Mouse (Mus musculus) CD4-positive helper T cell, adult 2 months (primary cell): ENCODE results near the gene Dmwd.

Experiments
- DNase-seq: peaks from one replicate; pipeline ENCODE4 v3.0.0-alpha.2; 2012; ENCODE audit warnings: low read depth, missing footprints, low spot score

Gene Dmwd

DNA sequence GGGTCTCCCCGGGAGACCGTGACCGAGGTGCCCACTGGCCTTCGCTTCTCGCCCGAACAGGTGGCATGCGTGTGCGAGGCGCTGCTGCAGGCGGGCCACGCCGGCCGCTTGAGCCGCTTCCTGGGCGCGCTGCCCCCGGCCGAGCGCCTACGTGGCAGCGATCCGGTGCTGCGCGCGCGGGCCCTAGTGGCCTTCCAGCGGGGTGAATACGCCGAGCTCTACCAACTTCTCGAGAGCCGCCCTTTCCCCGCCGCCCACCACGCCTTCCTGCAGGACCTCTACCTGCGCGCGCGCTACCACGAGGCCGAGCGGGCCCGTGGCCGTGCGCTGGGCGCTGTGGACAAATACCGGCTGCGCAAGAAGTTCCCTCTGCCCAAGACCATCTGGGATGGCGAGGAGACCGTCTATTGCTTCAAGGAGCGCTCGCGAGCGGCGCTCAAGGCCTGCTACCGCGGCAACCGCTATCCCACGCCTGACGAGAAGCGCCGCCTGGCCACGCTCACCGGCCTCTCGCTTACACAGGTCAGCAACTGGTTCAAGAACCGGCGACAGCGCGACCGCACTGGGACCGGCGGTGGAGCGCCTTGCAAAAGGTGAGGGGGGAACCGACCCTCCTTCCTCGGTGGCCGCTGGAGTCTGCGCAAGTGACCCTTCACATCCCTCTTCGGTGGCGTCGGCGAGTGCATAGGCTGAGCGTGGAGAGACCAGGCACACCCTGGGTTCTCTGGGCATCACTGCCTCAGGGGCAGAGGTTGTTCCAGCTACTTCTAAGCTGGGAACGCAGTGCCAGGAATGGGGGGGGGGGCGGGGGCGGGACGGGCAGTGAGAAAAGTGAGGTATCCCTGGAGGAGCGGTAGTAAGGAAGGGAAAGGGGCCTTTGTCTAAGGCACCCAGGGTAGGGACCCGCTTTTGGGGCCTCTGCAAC is 19.1 kb downstream of the Dmwd start:
- peak; percentile 69 for DNase-seq

DNA sequence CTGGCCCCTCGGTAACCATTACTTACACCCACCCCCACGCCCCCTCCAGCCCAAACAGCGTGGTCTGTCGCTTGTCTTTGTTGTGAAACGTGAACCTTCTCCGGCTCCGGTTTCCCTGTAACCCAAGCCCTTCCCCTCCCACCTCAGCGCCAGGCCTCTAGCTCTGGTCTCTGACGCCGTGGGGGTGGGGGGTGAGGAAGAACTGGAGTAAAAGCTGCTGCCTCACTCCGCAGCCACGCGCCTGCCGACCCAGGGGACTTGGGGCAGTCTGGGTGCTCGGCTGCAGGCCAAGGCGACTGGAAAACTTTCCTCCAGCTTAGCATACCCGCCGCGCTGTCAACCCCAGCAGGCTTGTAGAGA is 19.7 kb downstream of the Dmwd start:
- DNase-seq: no peak

DNA sequence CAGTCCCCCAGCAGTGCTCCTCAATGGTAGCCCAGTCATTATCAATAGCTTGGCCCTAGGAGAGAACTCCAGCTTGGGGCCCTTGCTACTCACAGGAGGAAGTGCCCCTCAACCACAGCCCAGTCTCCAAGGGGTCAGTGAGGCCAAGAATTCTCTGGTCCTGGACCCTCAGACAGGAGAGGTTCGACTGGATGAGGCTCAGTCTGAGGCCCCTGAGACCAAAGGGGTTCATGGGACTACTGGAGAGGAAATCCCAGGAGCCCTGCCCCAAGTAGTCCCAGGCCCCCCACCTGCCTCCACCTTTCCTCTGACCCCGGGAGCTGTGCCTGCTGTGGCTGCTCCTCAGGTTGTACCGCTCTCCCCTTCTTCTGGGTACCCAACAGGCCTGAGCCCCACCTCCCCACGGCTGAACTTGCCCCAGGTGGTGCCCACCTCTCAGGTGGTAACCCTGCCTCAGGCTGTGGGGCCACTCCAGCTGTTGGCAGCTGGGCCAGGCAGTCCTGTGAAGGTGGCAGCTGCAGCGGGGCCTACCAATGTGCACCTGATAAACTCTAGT is 20.5 kb downstream of the Dmwd start:
- no peak for DNase-seq

DNA sequence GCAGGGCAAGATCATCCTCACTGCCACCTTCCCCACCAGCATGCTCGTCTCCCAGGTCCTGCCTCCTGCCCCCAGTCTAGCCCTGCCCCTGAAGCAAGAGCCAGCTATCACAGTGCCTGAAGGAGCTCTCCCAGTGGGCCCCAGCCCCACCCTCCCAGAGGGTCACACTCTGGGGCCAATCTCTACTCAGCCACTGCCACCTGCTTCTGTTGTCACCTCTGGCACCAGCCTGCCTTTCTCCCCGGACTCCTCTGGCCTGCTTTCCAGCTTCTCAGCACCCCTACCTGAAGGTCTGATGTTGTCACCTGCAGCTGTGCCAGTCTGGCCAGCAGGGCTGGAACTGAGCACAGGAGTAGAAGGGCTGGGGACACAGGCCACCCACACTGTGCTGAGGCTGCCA is 21.2 kb downstream of the Dmwd start:
- no peak for DNase-seq

DNA sequence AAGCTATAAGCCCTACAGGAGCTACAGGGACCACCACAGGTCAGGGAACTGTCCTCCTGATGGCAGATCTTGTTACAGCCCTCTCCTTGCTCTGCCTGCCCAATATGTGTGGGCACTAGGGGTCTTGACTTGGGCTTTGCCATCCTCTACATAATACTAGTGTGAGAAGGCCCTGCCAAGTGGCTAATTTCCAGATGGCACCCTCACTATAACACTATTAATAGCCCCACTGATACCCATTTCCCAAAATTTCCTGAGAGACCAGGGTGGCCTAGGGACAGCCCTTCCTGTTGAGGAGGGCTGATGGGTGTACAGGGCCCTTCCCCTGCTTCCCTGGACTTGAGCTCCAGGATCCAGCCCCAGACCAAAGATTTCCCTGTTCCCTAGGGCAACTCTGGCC is 21.8 kb downstream of the Dmwd start:
- no peak for DNase-seq

DNA sequence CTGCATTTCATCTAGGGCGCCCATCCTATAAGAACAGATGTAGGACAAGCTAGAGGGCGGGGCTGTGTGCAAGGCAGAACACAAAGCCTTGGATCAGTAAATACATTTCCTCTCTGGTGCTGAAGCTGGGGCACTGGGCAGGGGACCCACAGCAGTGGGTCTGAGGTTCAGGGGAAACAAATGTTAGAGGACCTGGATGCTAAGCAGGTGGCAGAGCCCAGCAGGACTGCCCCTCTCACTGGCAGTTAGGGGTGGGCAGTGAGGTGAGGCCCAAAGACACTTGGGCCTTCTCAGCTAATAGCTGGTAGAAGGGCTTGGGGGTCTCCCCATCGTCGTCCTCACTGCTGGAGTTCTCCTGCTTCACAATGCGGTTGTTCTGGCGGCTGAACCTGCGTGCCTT is 22.8 kb downstream of the Dmwd start:
- DNase-seq: no peak

DNA sequence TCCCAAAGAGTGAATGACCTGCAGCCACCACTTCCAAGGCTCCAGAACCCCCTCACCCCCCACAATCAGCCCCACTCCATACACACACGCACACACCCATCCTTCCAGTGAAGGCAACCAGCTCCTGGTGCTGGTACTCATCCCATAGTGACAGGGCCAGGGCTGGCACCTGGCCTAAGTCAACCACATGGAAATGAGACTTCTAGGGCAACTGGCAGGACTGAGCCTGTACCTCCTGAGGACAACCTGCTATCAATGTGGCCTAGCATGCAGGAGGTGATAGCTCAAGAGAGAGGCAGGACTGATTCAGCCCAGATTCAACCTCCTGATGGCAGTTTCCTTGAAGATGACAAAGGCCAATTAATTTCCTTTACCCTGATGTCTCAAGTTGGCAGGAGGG is 24.3 kb downstream of the Dmwd start:
- no peak for DNase-seq

DNA sequence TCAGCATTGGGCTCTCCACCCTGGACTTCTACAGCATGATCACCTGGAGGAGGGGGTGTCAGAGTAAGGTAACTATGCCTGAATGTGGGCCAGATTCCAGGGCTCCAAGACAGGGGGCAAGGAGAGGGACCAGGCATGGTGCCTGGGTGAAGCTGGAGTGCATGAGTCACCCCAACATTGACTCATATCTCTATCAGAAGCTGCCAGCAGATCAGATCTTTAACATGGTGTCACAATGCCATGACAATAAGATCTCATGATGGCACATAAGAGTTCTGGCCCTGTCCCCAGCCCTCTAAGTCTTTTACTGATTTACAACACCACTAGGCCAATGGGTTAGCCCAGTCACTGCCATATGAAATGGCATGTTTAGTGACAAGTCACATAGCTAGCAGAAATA is 27.7 kb downstream of the Dmwd start:
- DNase-seq: no peak

DNA sequence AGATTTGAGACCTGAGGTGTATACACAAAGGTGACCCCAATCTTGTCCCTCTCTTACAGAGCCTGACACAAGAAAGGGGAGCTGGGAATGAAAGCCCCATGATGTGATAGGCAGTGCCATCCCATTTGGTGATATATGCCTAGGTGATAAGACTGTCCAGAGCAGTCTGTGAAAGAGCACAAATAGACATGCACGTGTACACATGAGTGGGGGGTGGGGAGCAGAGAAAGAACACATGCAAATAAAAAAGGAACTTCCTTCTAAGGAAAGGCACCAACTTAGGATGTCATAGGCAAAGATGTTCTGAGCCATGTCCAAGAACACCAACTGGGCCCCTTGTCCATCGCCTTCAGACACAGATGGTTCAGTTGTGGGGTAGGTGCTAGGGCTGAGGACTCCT is 28.5 kb downstream of the Dmwd start:
- no peak for DNase-seq

DNA sequence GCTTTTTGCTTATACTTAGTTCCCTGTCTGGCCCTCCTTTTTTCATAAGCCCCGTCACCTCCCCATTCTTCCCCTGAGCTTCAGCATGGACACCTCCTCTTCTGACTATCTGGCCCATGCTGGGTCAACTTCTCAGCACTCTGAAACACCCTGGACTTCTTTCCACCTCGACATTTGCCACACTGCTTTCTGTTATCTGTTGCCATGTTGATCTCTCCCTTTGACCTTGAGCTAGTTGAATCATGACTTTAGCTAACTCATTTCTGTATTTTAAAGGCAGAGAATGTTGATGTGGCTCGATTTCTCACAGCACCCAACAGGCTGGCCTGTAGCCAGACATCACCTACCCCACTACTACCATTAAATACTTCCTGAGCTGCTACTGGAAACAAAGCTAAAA is 31.4 kb downstream of the Dmwd start:
- DNase-seq: no peak

DNA sequence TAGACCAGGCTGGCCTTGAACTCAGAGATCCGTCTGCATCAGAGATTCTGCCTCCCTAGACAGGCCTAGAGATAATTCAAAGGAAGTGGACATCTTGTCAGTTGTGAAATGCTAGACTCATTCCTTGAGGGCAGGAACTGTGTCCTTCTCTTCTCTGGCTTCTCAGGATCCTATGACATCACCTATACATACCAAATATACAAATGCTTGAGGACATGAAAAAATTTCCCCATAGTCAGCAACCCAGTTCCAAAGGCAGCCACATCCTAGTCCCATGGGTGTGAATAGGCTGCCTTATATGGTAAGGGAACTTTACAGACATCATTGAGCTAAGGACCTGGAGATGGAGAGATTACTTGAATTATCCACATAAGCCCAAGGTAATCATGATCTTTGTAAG is 33.5 kb downstream of the Dmwd start:
- no peak for DNase-seq

DNA sequence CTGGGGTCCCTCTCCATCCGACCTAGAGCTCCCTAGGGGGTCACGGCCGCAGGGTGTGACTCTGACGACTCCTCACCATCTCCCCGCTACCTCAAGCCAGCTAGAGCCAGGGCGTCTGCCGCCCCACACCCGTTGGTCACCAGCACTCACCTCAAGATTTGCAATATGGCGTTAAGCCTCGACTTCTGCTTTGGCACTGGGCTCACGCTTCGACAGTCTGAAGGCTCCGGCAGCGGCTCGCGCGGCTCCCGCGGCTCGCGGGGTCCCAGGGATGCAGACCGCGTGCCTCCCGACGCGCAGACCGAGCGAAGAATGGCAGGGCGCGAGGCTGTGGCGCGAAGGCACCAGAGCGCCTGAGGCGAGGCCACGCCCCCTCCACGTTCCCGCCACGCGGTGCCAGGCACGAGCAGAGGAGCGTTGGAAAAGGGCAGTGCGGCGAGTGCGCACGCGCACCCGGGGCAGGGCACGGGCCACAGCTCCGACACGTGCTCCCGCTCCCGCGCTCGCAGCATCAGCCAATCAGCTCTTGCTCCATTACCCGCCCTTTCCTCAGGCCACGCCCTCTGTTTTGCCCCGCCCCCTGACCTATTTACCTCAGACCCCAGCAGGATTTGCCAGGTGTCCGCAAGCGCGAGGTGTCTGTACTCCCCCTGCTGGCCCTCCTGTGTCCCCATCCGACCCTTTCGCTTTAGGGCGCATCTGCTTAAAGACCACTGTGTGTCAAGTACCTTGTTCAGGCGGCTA is 42.2 kb downstream of the Dmwd start, which contains the start of gene Gm4969:
Gene Gm4969, minus strand, starts transcription at position 341 of the 744 bp plus-strand sequence.
- DNase-seq: peak; percentile 56

DNA sequence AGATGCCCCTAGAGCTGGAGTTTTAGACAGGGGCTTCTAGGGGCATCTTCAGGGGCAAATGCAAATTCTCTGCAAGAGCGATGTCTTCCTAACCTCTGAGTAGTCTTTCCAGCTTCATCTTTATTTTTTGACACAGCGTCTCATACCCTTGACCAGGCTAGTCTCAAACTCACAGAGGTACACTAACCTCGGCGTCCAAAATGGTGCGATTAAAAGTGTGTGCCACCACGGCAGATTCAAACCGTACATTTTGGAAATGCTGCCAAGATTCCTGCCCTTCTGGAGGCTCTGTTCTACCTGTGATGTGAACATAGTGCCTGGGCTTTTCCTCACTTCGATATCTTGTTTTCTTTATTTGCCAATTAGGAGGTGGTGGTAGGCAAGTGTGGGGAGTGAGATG is 43.1 kb downstream of the Dmwd start:
- no peak for DNase-seq

DNA sequence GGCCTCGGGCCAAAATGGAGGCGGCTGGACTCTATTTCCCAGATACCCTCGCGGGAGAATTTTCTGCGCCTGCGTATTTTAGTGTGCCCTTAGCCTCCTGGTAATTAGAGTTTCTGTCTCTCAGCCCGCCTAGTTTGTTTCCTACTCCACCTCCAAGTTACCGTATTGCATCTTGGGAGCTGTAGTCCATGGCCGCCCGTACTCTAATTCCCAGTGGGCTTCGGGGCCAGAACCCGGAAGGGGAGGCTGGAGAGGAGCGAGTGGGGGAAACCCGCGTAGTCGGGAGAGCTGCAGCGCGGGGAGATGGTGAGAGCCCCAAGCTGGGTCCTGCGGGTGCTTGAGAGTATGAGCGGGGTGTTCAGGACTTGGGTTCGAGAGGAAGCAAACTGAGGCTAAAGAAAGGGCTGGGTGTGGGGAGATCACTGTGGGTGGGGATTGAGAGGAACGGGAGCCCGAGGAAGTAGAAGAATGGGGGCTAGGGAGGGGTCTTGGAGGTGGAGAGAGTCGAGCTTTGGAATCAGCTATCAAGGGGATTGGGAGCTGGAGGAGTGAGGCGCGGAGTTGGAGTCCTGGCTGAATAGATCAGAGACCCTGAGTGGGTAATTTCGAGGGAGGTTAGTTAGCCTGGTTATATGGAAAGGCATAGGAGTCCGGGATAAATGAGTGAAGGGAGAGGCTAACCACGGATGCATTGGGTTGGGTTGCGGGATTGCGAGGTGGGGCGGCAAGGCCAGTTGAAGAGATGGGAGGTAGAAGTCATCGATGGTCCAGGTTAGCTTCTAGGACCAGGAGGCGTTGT is 43.8 kb downstream of the Dmwd start, which contains the start of gene Fbxo46:
Gene Fbxo46, plus strand, starts transcription at position 229 of the 799 bp plus-strand sequence.
- peak; percentile 97 for DNase-seq

DNA sequence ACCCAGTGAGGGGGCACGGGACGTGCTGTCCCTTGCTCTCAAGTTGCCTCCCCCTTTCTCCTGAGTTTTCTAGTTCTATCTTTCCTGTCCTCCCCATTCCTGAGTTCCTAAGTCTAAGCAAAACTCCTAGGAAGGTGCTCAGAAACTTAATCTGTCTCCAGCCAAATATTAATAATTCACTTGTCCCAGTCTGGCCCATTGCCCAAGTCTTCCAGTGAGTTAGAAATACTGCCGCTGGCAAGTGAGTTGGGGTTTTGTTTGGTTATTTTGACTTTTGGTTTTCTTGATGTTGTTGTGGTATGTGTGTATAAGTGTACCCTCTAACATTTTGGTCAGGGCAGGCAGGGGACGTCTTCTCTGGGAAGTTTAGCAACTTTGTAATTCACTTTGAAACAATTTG is 45.7 kb downstream of the Dmwd start:
- DNase-seq: no peak

DNA sequence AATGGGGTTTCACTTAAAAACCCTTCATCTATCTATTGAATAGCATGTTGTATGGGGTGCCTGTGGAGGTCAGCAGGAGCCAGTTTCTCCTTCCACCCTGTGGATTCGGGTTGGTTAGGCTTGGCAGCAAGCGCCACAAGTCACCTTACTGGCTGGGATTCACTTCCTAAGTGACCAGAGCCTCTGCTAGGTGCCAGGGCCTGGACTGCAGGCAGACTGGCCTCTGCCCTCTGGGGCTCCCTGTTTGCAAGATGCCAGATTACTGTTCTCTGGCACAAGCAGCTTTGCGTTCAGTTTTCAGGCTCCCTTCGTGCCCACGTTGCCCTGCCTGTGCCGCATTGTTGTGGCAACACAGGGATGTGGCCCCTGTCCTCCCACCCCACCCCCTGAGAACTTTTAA is 48.7 kb downstream of the Dmwd start:
- no peak for DNase-seq

DNA sequence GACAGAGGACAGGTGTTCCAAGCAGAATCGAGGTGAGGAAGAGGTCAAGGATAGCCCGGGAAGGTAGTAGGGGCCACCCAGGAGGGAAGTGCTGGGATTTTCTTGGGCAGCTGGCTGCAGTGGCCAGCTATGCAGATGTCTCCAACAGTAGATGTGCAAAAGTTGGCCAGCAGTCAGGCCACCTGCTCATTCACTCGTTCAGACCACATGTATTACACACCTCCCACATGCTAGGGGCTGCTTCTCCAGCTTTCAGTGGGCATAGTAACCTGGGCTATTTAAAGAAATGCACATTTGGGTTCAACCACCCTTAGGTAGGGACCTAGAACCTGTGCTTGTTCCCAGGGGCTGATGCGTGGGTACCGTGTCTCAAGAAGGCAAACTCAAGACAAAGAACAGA is 51.7 kb downstream of the Dmwd start:
- no peak for DNase-seq

DNA sequence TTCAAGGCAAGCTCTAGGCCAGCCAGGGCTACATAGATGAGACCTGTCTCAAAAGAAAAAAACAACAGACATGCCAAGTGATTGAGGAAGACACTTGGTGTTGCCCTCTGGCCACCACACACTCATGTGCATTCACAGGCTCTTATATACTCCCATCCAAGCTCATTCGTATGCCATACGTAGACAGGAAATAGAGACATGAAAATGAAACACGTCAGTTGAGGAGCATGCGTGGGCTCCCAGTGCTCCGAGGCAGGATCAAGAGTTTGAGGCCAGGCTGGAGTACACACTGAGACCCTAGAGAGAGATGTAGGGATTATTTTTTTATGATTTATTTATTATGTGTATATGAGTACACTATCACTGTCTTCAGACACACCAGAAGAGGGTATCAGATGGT is 53.4 kb downstream of the Dmwd start:
- DNase-seq: peak; percentile 47

DNA sequence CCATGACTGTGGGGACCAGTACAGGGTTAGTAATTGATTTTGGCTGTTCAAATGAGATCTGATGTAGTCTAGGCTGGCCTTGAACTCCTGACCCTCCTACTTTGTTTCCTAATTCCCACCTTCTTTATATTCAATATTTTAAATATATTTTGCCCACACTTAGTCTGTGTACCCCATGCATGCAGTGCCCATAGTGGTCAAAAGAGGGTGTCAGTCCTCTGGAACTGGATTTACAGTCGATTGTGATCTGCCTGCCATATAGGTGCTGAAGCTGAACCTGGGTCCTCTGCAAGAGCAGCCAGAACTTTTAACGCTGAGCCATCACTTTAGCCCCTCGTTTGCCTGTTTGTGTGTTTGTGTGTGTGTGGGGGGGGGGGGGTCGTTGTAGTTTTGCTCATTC is 54.6 kb downstream of the Dmwd start:
- peak; percentile 39 for DNase-seq

DNA sequence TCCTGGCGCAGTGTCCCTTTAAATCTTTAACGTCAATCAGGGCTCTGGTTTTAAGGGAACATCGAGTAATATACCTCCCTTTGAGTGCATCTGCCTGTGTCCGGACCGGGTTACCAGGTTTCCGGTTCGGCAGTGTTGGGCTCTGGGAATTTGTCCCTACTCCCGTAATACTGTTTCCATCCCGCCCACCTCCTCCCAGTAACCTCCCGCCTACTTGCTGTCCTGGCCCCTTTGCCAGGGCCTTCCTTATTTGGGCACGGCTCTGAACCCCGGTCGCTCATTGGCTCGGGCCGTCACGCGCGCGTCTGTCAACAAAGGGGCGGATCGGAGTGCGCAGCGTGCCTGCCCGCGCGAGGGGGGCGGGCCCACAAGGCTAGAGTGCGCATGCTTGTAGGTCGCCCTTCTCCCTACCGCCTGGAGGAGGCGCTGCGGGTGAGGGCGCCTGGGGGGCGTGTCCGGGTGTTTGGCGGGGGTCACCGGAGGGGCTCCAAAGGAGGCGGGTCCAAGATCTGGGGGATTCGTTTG is 55.4 kb downstream of the Dmwd start:
- DNase-seq: peak; percentile 95
